Mouse (Mus musculus): ENCODE measurements around the gene Cdk8. TPM values are rescaled to one million over a fixed set of nuclear protein-coding genes. Genes with fewer than 3 reads are reported as not detected.

The Cdk8 gene
- total RNA-seq, 2 experiments from 2014 or later = 43.0 to 78.1 TPM

DNA sequence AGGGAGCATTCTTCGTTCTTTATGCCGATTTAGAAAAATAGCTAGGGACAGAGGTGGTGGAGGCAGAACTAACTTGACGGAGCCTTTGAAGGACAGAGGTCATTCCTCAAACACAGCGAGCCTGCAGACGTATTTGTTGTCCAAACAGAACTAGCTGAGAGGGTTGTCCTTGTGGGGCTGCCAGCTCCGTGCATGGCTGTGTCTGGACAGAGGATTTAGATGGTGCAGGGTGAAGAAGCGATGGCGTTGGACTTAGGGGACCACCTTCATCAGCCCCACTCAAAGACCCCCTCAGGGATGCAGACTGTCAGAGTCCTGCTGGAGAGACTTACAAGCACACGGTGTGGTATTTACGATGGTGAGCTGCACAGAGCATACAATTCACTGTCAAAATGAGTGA lies 97.9 kb downstream of the Cdk8 start:
- peak; percentile 54 to 59 for DNase-seq

DNA sequence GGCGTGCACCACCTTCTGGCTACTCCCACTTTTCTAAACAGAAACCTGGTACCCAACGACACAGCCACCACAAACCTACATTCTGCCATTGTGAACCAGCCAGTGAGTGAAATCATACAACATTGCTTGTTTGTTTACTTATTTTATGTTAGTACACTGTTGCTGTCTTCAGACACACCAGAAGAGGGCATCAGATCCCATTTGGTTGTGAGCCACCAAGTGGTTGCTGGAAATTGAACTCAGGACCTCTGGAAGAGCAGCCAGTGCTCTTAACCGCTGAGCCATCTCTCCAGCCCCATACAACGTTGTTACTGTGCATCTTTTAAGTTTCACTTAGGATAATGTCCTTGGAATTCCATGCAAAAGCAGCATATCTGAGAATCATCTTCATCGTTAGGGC lies 98.5 kb downstream of the Cdk8 start:
- no peak for DNase-seq

DNA sequence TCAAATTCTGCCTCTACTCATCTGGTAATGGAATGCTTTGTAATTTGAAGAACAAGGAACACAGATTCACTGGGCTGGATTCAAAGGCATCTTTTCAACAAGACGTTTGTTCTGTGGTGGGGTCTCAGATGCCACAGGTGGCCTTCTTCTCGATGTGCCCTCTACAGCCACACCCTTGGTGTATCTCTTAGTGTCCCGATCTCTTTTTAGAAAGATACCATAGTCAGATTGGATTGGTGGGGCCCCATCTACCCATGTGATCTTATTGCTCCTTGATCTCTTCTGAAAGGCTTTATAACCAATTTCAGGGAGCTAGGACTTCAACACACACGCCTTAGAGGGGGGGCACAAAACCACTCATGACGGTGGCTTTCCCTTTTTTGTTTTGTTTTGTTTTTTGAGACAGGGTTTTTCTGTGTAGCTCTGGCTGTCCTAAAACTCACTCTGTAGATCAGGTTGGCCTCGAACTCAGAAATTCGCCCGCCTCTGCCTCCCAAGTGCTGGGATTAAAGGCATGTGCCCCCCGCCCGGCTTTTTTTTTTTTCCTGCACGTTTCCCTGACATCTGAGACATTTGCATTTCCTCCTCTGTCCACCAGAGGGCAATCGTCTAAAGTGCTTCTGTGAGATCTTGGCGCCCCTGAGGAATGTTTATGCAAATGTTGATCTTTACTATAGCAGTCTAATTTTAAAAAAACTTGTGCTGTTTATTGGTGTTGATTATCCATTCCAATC lies 99.2 kb downstream of the Cdk8 start:
- peak; percentile 43 to 62 for DNase-seq

DNA sequence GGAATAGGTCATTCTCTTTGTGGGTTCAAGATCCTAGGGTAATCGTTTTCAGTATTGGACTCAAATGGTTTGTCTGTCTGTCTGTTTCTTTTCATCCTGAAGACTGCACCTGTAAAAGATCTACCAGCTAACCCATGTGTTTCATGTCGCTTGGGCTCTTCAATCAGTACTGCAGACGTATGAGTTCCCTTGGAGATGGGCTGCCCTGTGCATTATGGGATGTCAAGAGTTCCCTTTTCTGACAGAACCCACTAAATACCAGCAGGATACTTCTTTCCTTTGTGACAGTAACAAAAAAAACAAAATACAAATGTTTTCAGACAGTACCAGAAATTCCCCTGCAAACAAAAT lies 99.7 kb downstream of the Cdk8 start:
- no peak for DNase-seq

- DNase-seq = no peak
These were observed 100.1 kb downstream of the Cdk8 start for GRCm38 (mm10) chr5:146331131-146331530.

- DNase-seq = no peak
These were observed 101.5 kb downstream of the Cdk8 start for GRCm38 (mm10) chr5:146332541-146332940.

DNA sequence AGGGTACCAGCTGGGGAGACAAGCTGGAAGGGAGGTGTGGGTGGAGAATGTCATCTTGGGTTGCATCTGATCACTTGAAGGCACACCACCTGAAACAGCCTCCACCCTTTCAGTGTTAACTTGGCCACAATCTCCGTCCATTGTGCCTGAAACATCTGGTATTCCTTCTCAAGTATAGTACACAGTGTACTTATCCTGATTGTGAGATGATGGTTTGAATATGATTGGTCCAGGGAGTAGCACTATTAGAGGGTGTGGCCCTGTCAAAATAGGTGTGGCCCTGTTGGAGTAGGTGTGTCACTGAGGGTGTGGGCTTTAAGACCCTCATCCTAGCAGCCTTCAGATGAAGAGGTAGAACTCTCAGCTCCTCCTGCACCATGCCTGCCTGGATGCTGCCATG lies 103.4 kb downstream of the Cdk8 start:
- DNase-seq = no peak

DNA sequence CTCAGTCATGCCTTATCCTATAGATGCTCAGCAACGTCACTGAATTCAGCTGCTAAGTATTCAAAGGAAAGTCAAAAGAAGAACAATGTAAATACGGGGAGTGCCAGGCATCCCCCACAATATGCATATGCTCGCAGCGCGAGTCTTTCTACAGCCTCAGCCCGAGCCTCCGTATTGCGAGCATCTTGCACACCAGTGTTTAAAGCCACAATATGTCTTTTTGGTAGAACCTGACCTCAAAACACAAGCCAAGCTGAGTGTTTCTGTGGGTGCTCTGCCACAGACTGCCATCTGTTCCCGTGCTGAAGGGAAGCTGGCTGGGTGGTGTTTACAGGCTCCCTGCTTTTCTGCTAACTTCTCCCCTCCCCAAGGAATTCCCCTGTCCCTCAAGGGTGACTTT lies 107.0 kb downstream of the Cdk8 start:
- no peak for DNase-seq

DNA sequence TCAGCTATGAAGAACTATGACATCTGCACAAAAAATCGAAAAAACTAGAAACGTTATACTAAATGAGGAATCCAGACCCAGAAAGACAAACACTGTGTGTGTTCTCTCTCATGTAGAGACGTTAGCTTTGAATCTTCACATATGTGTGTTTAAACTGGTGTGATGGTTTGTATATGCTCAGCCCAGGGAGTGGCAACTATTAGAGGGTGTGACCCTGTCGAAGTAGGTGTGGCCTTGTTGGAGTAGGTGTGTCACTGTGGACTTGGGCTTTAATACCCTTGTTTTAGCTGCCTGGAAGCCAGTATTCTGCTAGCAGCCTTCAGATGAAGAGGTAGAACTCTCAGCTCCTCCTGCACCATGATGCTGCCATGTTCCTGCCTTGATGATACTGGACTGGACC lies 109.0 kb downstream of the Cdk8 start:
- DNase-seq = no peak

GRCm38 (mm10) chr5:146344911-146345686 lies 114.1 kb downstream of the Cdk8 start:
- no peak for DNase-seq

DNA sequence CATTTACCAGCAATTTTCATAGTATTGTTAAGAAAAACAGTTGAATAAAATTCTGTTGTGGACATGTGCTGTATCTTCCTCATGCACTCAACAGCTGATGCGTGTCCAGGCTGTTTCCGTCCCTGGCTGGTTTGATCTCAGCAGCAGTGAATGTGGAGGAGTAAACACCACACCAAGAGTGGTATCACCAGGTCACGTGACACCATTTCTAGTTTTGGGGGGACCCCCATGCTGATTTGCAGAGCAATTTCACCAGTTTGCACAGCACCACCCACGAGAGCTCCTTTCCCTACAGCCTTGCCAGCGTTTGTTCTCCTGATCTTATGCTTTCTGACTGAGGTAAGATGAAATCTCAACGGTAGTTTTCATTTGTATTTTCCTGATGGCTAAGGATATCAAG lies 116.1 kb downstream of the Cdk8 start:
- DNase-seq = no peak

GRCm38 (mm10) chr5:146349183-146349582 lies 118.2 kb downstream of the Cdk8 start:
- no peak for DNase-seq

DNA sequence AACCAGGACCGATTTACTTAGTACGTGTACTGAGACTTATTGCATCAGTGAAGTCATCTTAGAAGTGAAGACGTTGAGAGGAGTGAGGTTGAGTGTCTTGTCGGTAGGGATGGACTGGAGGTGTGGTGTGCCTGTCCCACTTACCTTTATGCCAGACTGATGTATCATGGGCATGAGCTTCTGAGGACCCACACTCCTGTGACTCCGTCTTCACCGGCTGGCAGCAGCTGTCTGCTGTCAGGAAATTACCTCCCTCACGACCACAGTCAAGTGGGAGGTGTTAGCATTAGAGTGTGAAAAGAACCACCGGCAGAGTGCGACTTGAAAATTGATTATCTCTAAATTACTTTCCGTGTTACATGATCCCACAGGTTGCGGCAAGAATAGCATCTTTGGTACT lies 119.8 kb downstream of the Cdk8 start:
- no peak for DNase-seq

- peak; percentile 40 for DNase-seq
These were observed 121.0 kb downstream of the Cdk8 start for GRCm38 (mm10) chr5:146352006-146352405.

Other genes starting within 250 kb of the Cdk8 start
- gene Cyp3a25, start 221.6 kb upstream of the Cdk8 start, total RNA-seq (2021) = under 1 TPM in 1 of 2 experiments, not detected in 1; 0.40 TPM
- not detected for gene Cyp3a59, start 152.0 kb upstream of the Cdk8 start, total RNA-seq (2021)
- not detected for gene Gm5565, start 70.7 kb upstream of the Cdk8 start, total RNA-seq (2021)
- not detected for gene Gm6309, start 60.5 kb upstream of the Cdk8 start, total RNA-seq (2021)
- gene 1700001J03Rik, start 45.9 kb upstream of the Cdk8 start, total RNA-seq (2021) = under 1 TPM; 0.53 to 0.95 TPM
- gene Rnf6, start 9.7 kb upstream of the Cdk8 start, total RNA-seq (2021) = 10 to 100 TPM; 49.3 to 60.3 TPM
- 10 to 100 TPM; 29.4 to 32.2 TPM for gene Wasf3, start 153.8 kb downstream of the Cdk8 start, total RNA-seq (2021)

Data from adrenal gland, postnatal 36 days (tissue).